Mouse (Mus musculus) B cell, adult 67 days (primary cell): Measurements from ENCODE around the gene Npl. TPM values are rescaled to one million over a fixed set of nuclear protein-coding genes. Genes with fewer than 3 reads are reported as not detected.

Experiments used
- total RNA-seq, 2 experiments: library from RNA; stranded (reverse); gene quantifications; 4 replicates each; pipeline ENCODE4 v1.2.4; 2023

Npl gene
- total RNA-seq, result under 1 TPM in 1 of 2 experiments, not detected in 1; 0.80 TPM

GRCm38 (mm10) chr1:153549536-153550199, at the start of gene Npl:
Gene Npl (minus strand): TSS chr1:153550045.

GRCm38 (mm10) chr1:153487500-153487879, 62.4 kb downstream of the Npl start, which contains the start of gene Dhx9:
Gene Dhx9 (minus strand): TSS chr1:153487660.

Other genes with a start within 250 kb of the Npl start
- gene Lamc1, start 217.3 kb downstream of the Npl start, total RNA-seq, result 10 to 100 TPM; 26.0 to 31.0 TPM
- gene Shcbp1l, start 124.9 kb downstream of the Npl start, total RNA-seq, result 1 to 10 TPM; 2.8 to 3.8 TPM
- 100 to 1,000 TPM; 371 to 400 TPM for gene Dhx9, start 62.4 kb downstream of the Npl start, total RNA-seq
- gene Rgs8, start 103.0 kb upstream of the Npl start, total RNA-seq, result not detected
- gene Rgs16, start 190.3 kb upstream of the Npl start, total RNA-seq, result 1 to 10 TPM; 5.0 to 5.7 TPM
- 10 to 100 TPM; 13.9 to 17.9 TPM for gene Rnasel, start 199.4 kb upstream of the Npl start, total RNA-seq